Mouse (Mus musculus) lung, postnatal 25 days (tissue): ENCODE measurements around the gene Slc6a3.
A peak's percentile ranks its signal among the peaks of the same experiment; 100 is the strongest.

Experiments used
- DNase-seq: peaks from one replicate; pipeline ENCODE4 v3.0.0; 2022; ENCODE audit warnings: low spot score

Gene Slc6a3

DNA sequence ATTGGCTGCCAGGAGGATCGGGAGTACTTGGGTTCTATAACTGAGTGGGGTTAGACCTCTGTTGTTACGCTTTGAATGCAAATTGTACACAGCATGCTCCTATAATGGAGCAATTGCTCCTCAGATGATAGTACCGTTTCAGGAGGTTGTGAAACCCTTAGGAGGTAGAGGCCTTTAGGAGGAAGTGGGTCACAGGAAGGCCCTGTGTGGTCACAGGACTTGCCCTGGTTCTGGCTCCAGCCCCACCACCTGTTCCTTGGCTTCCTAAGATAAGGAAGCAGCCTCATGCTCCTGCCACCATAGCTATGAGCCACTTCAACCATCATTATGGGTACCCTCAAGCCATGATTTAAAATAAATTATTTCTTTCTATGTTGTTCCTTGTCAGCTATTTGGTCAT lies 54.9 kb downstream of the Slc6a3 start:
- DNase-seq = no peak

DNA sequence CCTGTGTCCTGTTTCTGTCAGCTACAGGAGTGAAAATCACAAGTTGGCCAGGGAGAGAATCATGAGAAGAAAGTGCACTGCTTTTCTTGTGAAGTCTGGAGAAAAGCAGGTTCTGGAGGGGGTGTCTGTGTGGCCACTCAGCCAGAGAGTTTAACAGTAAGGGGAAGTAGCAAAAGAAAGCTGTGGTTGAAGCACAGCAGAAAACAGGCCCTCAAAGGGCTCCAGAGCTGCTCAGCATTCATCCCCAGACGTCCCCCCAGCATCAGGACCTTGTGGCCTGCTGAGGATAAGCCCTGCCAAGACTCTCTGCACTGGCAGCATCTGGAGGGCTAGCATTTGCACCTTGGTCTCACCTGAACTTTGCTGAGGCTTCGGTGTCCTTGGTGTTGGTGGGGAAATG lies 56.0 kb downstream of the Slc6a3 start:
- DNase-seq = no peak

- DNase-seq = no peak
Observed at GRCm38 (mm10) chr13:73596276-73596675, 59.7 kb downstream of the Slc6a3 start.

DNA sequence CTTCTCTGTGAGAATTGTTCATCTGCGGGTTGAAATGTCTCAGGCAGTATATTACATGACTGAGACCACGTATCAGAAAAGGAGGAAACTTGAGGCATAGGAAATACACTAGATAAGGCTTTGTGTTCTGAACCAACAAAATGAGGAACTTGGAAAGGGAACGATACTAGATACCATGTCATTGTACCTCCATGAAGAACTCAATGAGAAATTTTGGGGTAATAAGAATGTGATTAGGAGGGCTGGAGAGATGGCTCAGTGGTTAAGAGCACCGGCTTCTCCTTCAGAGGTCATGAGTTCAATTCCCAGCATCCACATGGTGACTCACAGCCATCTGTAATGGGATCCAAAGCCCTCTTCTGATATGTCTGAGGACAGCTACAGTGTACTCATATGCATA lies 63.7 kb downstream of the Slc6a3 start:
- no peak for DNase-seq

DNA sequence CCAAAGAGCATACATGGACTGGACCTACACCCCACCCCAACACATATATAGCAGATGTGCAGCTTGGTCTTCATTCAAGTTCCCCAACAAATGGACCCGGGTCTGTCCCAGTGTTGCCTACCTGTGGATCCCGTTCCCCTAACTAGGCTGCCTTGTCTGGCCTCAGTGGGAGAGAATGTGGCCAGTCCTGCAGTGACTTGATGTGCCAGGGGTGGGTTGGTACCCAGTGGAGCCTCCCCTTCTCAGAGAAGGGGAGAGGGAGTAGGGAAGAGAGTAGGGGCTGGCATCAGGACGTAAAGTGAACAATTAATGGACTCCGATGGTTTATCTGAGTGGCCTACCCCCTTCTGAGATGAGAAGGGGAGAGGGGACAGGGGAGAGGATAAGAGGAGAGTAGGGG lies 66.5 kb downstream of the Slc6a3 start:
- DNase-seq = no peak

DNA sequence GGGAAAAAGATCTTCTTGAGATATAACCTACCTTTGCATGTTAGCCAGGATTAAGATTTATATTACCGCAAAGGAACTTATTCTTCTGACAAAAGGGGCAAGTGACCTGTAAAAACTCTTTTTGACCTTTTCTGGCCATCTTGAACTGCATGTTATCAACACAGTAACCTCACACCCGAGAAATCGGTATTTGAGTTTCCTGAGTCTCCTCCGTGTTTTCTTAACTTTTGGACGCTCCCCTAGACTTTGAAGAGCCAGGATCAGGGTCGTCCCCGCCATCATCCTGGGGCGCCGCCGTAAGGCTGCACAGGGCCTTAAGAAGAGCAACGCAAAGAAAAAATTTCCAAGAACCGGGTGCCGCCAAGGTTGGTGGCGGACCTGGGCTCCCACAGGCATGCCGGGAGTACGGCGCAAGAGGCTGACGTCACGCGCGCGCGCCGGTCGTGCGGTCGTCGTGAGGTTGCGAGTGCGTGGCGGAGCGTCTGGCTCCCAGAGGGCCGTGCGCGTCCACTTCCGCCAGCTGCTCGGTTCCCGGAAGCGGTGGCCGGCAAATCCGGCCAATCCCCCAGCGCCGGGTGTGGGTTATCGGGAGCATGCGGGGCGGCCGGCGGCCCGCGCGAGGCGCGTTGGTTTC lies 67.1 kb downstream of the Slc6a3 start, which contains the start of gene Clptm1l:
Clptm1l (plus strand) TSS at position 485 of the 634 bp plus-strand sequence.
- peak; percentile 97 for DNase-seq

- DNase-seq = no peak
Observed at GRCm38 (mm10) chr13:73604156-73604957, 67.8 kb downstream of the Slc6a3 start.

DNA sequence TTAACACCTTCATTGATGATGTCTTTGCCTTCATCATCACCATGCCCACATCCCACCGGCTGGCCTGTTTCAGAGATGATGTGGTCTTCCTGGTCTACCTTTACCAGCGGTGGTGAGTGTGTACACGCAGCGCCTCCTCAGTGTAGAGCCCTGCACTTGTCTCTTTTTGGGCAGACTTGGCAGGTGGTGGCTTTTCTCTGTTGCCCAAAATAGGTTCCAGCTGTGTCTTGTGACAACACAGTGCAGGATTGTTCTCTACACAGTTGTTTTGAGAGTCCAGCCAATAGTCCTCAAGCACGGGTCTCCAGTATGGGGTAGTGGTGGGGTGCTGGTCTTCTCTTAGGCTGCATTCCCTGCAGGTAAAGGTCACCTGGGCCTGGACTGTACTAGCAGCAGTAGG lies 81.9 kb downstream of the Slc6a3 start:
- DNase-seq = no peak

DNA sequence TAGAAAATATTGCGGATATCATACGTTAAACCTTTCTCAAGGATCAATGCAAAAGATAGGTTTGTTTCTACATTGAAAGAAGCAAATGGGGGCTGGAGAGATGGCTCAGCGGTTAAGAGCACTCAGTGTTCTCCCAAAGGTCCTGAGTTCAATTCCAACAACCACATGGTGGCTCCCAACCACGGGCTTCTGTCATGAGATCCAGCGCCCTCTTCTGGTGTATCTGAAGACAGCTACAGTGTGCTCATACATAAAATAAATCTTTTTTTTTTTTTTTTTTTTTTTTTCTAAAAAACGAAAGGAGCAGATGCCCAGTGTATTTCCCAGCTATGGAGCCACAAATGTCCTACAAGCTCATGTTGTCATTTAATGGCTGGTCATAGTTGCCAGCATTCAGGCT lies 84.1 kb downstream of the Slc6a3 start:
- no peak for DNase-seq

GRCm38 (mm10) chr13:73626410-73626744 lies 89.8 kb downstream of the Slc6a3 start:
- no peak for DNase-seq

DNA sequence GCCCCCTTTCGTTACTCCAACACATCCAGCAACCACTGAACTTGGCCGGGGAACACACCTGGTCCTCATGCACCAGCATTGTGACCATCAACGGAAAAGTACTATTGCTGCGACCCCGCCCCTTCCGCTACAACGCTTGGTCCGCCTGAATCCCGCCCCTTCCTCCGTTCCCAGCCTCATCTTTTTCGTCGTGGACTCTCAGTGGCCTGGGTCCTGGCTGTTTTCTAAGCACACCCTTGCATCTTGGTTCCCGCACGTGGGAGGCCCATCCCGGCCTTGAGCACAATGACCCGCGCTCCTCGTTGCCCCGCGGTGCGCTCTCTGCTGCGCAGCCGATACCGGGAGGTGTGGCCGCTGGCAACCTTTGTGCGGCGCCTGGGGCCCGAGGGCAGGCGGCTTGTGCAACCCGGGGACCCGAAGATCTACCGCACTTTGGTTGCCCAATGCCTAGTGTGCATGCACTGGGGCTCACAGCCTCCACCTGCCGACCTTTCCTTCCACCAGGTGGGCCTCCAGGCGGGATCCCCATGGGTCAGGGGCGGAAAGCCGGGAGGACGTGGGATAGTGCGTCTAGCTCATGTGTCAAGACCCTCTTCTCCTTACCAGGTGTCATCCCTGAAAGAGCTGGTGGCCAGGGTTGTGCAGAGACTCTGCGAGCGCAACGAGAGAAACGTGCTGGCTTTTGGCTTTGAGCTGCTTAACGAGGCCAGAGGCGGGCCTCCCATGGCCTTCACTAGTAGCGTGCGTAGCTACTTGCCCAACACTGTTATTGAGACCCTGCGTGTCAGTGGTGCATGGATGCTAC lies 90.4 kb downstream of the Slc6a3 start, which contains the start of gene Tert:
Tert (plus strand) TSS at position 167 of the 805 bp plus-strand sequence.
- DNase-seq = peak; percentile 60
